Mouse (Mus musculus) layer of hippocampus, adult 9-10 months (tissue): ENCODE results near the gene Nxpe4.

Source experiments
- DNase-seq: peaks from one replicate; pipeline ENCODE4 v3.0.0; 2022; ENCODE audit warnings: low spot score

Gene Nxpe4

DNA sequence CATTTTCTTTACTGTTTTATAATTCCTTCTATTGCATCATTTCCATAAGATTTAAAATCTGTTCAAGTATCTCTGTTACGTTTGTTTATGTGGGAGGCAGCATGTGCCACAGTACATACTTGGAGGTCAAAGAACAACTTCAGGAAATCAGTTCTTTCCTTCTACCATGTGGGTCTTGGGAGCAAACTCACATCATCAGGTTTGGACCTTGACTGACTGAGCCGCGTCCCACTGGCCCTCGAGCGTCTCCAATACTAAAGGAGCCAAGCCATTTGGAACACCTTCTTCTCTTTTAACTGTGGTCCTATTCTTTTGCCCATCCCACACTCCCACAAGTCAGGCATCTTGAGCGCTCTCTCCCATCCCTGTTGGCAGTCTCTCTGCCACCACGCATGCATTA lies 167.8 kb downstream of the Nxpe4 start:
- DNase-seq = no peak

DNA sequence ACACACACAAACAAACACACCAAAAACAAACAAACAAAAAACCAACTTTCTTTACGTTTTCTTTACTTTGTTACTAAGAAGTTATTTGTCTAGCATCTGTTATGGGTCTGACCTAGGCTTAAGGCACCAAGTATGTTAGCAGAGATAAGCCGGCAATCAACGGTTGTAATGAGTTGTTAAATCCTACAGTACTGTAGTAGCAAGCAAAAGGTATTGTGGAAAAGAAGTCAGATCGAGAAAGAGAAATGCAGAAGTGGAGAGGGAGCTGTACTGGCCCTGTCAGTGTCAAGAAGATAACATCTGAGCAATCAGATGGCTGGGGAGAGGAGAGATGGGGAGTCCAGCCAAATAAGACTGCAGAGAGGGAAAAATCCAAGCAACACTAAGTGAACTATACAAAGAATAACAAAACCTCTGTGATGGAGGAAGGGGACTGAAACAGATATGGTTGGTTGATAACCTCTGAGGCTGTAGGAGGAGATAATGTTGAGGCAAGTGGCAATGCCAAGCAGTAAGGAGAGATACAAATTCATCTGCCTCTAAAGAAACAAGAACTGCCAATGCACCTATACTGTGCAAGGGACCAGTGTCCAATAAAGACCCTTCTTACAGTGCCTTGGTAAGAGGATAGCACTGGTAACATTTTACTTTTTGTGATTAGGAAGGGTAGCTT lies 177.1 kb downstream of the Nxpe4 start:
- DNase-seq = no peak

DNA sequence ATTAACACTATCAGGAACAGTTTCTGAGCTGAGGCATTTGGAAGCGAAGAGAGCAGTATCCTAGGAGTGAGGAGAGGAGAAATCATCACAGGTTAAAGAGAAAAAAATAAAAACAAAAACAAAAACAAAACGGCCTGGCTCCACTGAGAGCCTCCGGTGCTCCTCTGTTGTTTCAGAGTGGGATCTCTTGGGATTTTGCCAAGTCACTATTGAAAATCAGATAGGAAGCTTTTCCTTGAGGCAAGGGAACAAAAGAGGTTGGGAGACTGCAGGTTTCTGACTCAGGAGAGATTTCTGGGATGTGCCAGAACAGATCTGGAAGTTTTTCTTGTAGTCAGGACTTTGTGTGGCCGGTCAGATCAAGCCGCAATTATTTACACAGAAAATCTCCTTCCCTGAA lies 177.7 kb downstream of the Nxpe4 start:
- DNase-seq = no peak

DNA sequence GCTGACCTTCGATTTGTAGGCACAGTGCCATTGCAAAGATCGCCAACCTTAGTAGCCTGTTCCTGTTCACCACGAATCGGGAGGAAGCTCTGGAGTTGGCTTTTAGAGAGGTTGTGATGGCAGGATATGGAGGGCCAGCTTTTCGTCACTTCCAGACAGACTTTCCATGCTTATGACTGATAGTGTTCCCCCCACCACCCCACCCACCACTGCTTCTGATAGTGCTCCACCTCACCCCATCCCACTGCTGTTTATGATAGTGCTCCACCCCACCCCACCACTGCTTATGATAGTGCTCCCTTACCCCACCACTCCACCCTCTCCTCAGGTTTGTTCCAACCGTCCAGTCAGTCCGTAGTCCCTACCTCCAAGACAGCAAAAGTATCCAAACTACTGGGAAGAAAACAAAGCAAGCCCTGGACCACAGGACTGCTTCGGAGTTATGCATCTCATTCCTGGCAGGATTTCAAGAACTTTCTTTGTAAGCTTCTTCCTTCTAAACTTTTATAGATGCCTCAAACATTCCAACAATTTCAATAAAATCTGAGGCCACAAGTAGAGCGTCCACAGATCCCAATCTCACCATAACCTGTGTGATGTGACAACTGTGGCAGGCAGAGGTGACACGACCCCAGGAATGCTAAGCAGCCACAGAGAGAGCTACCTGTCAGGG lies 179.0 kb downstream of the Nxpe4 start:
- DNase-seq = no peak

DNA sequence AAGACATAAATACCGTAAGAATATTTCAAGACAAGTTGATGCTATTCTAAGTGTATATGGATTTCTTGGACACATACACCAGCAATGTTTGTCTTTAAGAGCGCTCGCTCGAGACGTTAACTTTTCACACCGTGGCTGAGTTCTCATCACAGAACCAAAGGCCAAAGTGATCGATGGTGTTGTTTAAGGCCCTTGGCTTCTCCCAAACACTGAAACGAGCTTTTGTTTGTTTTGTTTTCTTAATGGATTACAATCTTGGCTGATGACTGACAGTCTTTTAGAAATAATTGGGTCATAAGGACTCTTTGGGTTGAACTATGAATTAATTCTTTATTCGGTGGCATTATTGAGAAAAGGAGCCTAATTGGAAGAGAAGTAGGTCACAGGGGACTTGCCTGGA lies 183.6 kb downstream of the Nxpe4 start:
- DNase-seq = no peak

DNA sequence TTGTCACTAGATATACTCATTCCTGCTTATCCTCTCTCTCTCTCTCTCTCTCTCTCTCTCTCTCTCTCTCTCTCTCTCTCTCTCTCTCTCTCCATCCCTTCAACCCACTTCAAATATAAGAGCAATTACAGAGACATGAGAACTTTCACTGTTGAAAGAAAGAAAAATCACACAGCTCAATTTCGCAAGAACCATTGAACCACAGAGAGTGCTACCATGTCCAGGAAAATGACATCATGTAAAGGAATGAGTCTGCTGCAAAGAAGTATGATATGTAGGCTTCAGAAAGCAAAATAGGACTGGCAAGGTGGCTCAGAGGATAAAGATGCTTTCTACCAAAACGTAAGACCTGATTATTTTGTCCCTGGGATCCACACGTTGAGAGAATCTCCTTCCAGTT lies 184.0 kb downstream of the Nxpe4 start:
- DNase-seq = no peak

DNA sequence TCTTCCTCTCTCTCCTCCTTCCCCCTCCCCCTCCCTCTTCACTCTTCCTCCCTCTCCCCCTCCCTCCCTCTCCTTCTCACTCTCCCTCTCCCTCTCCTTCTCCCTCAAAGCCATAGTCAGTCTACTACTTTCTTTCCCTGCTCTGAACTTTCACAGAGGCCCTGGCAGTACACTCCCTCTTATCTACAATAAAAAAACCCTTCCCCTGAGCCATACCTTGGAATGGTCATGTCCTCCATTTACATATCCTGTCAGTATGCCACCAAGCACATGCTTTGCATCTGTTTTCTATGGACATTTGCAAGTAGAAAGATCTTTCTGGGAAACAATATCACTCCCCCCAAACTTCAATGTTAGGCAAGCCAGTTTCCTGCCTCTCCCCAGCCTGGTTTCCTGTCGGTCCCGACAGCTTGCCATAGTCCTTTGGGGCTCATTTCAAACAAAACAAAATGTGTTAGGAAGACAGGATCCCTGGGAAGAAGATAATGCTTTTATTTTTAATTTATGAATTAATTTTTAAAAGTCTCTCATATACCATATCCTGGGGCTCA lies 191.4 kb downstream of the Nxpe4 start, which contains the start of gene Nxpe2:
Gene Nxpe2, minus strand, starts transcription at position 307 of the 551 bp plus-strand sequence.
- no peak for DNase-seq

DNA sequence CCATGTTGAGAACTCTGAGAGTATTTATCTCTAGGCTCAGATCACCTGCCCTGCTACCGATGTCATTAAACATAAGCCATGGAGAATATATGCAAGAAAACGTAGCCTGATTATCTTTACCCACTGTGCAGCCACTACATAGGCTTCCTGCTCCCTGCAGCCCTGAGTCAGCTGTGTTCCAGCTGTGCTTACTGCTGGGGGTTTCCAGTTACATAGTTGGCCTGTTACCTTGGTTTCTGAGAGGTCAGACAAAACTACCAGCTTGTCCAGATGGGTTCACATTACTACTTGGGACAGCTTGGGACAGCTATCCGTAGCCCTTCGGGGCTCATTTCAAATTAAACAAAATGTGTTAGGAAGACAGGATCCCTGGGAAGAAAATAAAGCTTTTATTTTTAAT lies 192.3 kb downstream of the Nxpe4 start:
- no peak for DNase-seq

DNA sequence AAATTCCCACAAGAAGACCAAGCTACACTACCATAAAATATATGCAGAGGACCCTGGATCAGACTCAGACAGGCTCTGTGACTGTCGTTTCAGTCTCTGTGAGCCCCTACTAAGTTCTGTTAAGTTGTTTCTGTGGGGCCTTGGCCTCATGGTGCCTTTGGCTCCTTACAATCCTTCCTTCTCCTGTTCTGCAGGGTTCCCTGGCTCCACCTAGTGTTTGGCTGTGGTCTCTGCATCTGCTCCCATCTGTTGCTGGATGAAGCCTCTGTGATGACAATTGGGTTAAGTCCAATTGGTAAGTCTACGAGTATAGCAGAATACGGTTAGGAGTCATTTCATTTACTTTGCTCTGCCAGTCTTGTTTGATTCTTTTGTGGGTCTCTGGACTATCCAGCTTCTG lies 193.0 kb downstream of the Nxpe4 start:
- peak; percentile 89 for DNase-seq

DNA sequence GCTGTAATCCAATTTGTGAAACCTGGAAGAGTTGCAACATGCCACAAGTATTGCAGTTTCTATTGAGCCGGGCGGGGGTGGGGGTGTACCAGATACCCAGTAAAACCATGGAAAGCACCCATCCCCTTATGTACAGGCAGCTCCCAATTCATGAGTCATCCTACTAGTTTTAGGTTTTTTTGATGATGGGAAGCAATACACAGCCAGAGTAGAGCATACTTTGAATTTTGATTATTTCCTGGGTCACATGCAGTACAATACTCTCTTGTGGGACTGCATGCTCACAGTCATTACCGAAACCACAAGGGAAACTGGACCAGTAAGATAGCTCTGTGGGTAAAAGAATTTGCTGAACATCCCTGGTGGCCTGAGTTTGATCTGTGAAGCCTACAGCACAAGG lies 195.3 kb downstream of the Nxpe4 start:
- no peak for DNase-seq

DNA sequence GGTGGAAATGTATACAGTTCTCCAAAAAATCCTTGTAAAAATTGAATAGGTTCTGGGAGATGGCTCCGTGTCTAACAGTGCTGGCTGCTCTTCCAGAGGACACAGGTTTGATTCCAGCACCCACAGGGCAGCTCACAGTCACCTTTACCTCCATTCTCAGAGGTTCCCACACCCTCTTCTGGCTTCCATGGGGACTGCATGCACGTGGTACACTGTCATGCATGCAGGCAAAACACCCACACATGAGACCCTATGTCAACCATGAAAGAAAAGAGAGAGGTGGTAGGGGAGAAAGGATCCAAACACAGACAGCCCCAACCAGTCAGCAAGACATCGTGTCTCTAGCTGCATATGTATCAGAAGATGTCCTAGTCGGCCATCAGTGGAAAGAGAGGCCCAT lies 199.0 kb downstream of the Nxpe4 start:
- DNase-seq = no peak

DNA sequence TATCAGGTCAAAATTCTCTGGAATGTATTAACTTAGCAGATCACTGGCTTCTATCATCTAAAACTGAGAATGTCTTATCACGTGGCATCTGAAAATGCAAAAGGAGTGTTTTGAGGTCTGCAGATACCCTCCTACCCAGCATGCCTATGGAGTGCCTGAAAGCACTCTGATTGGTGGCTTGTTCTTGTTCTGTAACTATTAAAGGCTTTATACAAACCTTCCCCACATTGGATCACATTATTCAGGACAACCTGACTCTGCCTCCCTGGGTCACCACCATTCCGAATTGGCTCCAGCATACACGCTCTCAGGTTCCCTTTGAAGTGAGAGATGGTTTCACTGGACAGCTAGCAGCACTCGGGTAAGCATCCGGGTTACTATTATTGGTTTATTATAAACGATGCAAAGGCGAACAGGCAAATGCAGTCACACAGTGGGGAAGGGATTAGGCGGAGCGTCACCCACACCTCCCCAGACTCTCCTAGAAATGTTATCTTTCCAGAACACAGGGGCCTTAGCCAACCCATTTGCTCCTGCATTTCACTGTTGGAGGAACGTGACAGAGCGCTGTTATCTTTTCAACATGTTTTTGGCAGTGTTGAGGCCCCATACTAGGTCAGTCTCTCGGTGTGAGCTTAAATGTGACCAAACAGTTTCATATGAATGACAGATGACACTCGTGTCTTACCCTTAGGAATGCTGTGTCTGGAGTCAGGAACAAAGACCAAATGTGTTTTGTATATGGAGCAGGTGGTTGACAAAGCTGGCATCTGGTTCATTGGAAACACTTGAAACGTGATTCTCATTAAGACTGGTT lies 200.2 kb downstream of the Nxpe4 start:
- DNase-seq = no peak

DNA sequence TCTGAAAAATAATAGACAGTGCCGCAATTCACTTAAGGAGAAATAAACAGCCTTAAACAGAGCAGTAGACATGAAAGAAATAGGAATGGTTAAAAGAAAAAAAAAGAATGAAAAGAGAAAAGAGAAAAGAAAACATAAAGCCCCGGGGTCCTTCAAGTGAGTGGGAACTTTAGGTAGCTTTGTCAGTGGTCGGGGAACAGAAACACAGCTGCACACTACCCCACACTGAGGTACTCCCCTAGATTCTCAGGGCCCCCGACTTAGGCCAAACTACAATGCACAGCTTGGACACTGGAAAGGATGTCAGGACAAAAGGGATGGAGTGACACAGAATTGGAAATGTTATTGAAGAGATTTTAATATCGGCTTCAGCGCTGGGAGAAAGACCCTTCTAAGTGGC lies 200.9 kb downstream of the Nxpe4 start:
- DNase-seq = no peak

DNA sequence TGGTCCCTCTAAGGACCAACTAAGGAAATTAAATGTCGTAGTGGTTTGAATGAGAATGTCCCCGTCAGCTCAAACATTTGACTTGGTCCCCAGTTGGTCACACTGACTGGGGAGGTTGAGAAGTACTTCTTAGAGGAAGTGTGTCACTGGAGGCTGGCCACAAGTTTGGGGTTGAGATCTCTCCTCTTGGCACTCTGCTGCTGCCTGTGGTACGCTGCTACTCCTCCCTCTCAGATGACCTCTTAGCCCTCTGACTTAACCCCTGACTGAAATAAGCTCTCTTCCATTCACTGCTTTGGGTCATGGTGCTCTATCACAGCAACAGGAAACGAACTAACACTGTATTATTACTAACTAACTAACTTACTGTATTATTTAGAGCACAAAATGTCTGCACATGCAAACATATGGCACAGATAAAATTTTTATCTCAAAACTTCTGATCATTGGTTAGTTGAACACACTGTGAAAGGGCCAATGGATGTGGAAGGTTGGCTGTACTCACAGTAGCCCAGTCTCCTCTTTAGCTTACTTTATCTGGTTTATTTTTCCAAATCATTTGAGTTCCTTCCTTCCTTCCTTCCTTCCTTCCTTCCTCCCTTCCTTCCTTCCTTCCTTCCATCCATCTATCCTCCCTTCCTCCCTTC lies 211.5 kb downstream of the Nxpe4 start:
- no peak for DNase-seq

DNA sequence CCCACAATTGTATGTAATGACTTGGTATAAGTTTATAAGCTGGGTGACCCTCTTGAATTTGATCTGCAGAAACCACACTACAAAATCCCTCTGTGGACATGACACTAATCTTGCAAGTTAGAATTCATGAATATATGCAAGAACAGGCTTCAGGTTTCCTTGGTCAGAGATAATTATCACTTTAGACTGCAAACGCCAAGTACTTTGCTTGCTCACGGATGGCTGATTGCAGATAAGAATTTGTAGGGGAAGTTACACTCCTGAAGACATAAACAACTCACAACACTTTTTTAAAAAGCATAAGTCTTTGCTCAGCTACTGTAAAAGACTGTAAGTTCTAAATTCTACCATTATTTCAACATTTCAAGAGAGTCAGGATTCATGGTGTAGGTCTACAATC lies 212.5 kb downstream of the Nxpe4 start:
- no peak for DNase-seq

DNA sequence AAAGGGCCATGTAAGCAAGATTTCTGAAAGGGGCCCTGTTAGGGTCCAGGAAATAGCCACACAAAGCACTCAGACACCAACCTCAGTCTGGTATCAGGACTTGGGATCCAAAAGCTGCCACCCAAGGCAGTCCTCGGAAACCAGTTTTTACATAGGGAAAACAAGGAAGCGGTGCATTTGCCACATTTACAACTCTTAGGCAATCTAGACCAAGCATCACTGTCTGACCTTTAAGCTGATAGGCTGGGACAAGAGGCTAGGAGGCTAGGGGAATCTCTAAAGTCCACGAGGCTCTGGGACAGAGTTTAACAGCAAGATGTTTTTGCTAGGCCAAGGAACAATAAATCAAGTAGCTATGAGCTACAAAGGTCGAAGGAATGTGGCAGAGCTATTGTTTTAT lies 226.6 kb downstream of the Nxpe4 start:
- no peak for DNase-seq

DNA sequence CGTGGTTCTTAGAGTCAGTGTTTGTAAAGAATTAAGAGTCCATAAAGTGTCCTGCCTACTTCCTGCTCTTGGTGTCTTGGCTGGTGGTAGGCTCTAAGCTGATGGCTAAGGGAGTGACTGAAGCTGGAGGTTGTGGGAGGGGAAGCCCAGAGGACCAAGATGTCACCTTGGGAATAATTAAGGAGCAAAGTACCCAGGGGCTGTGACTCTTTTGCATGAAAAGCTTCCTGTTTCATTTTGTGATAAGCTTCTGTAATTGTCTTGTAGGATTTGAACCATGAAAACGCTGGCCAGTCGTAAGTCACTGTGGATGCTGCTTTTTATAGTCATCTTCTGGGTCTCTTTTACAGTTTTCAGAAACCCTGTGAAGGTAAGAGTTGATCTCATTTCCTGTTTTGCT lies 228.2 kb downstream of the Nxpe4 start:
- DNase-seq = no peak

DNA sequence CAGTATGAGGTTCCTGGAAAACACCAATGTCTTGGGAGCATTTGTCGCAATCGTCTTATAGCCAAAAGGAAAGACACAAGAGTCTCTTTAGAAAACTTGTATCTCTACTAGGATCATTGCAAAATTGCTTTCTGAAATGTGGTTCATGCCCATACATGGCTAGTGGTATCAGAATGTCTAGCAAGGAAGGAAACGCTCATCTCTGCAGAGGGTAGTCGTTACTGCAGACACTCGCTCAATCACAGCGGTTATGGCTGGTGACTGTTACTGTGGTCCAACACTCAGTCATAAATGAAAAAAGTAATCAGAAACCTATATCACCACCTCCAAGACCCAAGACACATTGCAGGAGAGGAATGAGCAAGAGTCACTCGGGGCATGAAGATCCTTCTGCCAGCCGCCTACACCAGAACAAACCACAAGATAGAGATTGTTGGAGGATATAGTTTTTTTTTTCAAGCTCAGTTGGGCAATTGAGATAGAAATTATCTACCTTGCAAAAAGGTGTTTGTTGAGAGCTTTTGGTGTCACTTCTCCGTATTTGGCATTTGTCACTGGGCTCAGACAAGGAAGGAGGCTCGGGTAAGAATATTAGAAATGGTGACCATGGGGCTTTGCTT lies 241.9 kb downstream of the Nxpe4 start:
- DNase-seq = no peak

DNA sequence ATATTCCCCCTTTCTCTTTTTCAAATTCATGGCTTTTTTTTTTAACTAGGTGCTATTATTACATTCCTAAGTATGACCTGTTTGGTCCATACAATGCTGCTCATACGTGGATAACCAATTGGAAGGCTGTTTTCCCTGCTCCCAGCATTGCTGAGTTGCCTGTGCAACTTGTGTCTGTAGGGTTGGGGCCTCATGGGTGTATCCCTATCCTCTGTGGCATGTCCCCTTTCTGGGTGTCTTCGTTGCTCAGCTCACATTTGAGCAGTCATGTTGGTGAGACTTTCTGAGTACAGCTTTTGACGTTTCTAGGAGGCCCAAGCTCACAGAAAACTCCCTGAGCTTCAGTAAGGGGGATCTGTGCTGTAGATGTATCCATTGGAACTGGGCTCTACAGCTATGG lies 242.9 kb downstream of the Nxpe4 start:
- no peak for DNase-seq

DNA sequence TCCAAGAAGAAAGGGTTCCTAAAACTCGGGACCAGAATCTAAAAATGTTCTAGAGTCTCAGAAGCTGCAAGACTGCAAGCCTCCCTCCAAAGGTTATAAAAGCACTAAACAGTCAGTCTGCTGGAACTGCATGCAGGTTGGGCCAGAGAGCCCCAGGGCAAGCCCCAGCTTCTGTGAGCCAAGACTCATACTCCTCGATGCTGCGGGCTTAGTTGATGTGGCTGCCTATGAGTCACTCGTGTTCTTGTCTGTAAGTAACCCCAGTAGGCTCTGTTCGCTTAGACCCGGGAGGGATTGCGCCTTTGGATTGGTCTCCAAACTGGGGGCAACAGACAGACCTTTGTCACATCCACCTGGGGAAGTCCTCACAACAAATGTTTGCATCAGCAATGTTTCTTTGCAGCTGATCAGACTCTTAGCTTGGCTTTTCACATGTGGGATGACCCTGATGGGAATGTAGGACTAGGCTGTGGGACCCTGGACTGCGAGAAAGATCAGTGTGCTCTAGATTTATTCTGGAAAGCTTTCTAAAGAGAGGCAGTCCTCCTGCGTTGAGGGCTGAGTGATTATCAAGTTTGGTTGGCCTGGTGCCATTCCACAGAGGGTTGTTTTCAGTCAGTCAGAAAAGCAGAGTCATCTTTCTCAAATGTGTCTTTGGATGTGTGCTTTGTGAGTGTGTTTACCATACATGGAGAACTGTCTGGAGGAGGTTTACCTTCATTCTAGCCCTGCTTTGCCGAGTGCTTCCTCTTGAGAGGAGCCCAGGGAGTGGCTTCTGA lies 245.9 kb downstream of the Nxpe4 start:
- no peak for DNase-seq
